In the genomic region with DNA sequence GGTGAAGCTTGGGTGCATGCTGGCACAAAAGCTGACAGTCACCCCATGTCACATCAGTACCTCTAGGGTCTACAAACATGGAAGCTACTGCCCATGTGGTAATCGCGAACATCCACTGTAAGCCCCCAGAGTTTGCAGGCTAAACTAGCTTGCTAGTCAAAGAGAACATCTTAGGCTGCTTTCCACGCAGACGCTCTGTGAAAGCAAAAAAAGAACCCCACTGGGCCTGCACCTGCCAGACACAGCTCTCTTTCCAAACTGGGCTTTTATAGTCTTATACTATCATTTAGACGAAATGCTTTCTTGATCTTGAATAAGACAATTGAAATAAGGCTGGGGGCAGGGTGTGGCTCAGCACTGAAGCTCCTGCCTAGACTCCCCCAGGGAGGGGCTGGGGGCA, we compare ENCODE assay signal across 23 mouse cellular contexts.
DNase-seq lines count a peak whose midpoint lies in the region; ATAC-seq and TF ChIP-seq lines count a peak whose summit lies in the region.
"Had no signal": no experiment of that assay in that cellular context is flagged by ENCODE, and none has a peak within 500 bp of the region (broad histone marks: within the 10 kb centered on the region; RNA-seq: fewer than 3 reads in every experiment).

No protein-coding gene starts in this region.

- no peak overlapping the region for H3K27ac ChIP-seq in intestine, embryonic 15.5 days
- H3K27ac ChIP-seq: embryonic facial prominence, embryonic 15.5 days; heart, adult 2 months; heart, embryonic 15.5 days; hindbrain, embryonic 10.5 days; hindbrain, embryonic 15.5 days had no signal

- H3K4me2 ChIP-seq in intestine, embryonic 15.5 days (replicated peaks), result no peak overlapping the region
- H3K4me2 ChIP-seq: embryonic facial prominence, embryonic 15.5 days; heart, embryonic 11.5 days; heart, embryonic 15.5 days; hindbrain, embryonic 15.5 days had no signal

- no peak overlapping the region for H3K9ac ChIP-seq in intestine, embryonic 15.5 days
- H3K9ac ChIP-seq: embryonic facial prominence, embryonic 15.5 days; heart, embryonic 15.5 days; hindbrain, embryonic 15.5 days had no signal

- H3K4me3 ChIP-seq in lung, adult 2 months (replicated peaks; ENCODE audit: extremely low read depth, low read depth, low read length), result no peak overlapping the region
- H3K4me3 ChIP-seq in intestine, embryonic 15.5 days (replicated peaks), result no peak overlapping the region
- H3K4me3 ChIP-seq: embryonic facial prominence, embryonic 15.5 days; heart, adult 2 months; heart, embryonic 15.5 days; hindbrain, embryonic 10.5 days; hindbrain, embryonic 15.5 days had no signal

- DNase-seq in cerebellum, adult 11-12 months, result peak; percentile 59
- no peak for DNase-seq in cerebellum, postnatal 4 days (ENCODE audit: low spot score in 2 of 2)
- DNase-seq in brain, adult 2 months (ENCODE audit: low read depth, low spot score), result peak; percentile 71
- peak; percentile 52 for DNase-seq in cerebellum, adult 8-10 months
- peak; percentile 56 to 68 for DNase-seq in cerebellum, postnatal 14 days
- no peak for DNase-seq in lung, adult 2 months
- DNase-seq: adrenal gland, postnatal 14 days; embryo, embryonic 11 days; gastrocnemius, postnatal 14 days; heart, adult 2 months; heart, postnatal 14 days; kidney, adult 11 months; kidney, adult 9 months had no signal

- H3K4me1 ChIP-seq in lung, adult 2 months (ENCODE audit: control insufficient read depth, insufficient read depth, low read length), result no peaks in the 10 kb centered on the region
- H3K4me1 ChIP-seq in intestine, embryonic 15.5 days (replicated peaks), result no peaks in the 10 kb centered on the region
- H3K4me1 ChIP-seq: hindbrain, embryonic 15.5 days had no signal

- H3K36me3 ChIP-seq in intestine, embryonic 15.5 days, result no peaks in the 10 kb centered on the region
- H3K36me3 ChIP-seq: embryonic facial prominence, embryonic 15.5 days; heart, embryonic 15.5 days; hindbrain, embryonic 10.5 days had no signal

- WGBS in lung, adult 2 months, result 90% methylated on average over 5 of the region's 5 CpGs
- WGBS in intestine, embryonic 15.5 days, result 89% methylated on average over 5 of the region's 5 CpGs

- no peak for ATAC-seq in intestine, embryonic 15.5 days
- no peak for ATAC-seq in megakaryocyte progenitor cell, adult 5-6 weeks (replicated peaks; ENCODE audit: poor library complexity)
- ATAC-seq: activated CD4-positive, CD25-positive, alpha-beta regulatory T cell, adult 4 months; forebrain, embryonic 16.5 days; inflammation-experienced regulatory T-cells, adult 6 months had no signal

- no peaks in the 10 kb centered on the region for H3K9me3 ChIP-seq in intestine, embryonic 15.5 days
- H3K9me3 ChIP-seq: embryonic facial prominence, embryonic 15.5 days; heart, embryonic 15.5 days; hindbrain, embryonic 10.5 days; hindbrain, embryonic 15.5 days had no signal

- no peak for TF ChIP-seq CTCF in lung, adult 2 months (IDR thresholded peaks at IDR 0.05; ENCODE audit: insufficient read depth, low read length)

- no peak for TF ChIP-seq POLR2A in lung, adult 2 months (IDR thresholded peaks at IDR 0.05; ENCODE audit: borderline replicate concordance, extremely low read depth, low read depth, low read length)

- H3K27me3 ChIP-seq in intestine, embryonic 15.5 days (replicated peaks), result no peaks in the 10 kb centered on the region
- H3K27me3 ChIP-seq: embryonic facial prominence, embryonic 15.5 days; heart, embryonic 15.5 days; hindbrain, embryonic 15.5 days had no signal

Comparison
In these comparisons a context has a peak if more than half of its experiments do, and no peak if none do; other contexts are left out.
1. DNase-seq: peak in cerebellum, adult 11-12 months (single experiment), brain, adult 2 months (single experiment), cerebellum, adult 8-10 months (single experiment) and cerebellum, postnatal 14 days (2 of 2); none in cerebellum, postnatal 4 days (0 of 2) and lung, adult 2 months (single experiment).